Mouse (Mus musculus) thymus, postnatal 25 days (tissue): Measurements from ENCODE around the gene Mad1l1.
A peak's percentile ranks its signal among the peaks of the same experiment; 100 is the strongest.
"Not testable (repeated sequence)": the region's sequence is repeated elsewhere in the genome, so short reads cannot be mapped to it uniquely, and the experiment has no call there.

ENCODE experiments used
- DNase-seq: peaks from one replicate; pipeline ENCODE4 v3.0.0; 2022

Gene Mad1l1

DNA sequence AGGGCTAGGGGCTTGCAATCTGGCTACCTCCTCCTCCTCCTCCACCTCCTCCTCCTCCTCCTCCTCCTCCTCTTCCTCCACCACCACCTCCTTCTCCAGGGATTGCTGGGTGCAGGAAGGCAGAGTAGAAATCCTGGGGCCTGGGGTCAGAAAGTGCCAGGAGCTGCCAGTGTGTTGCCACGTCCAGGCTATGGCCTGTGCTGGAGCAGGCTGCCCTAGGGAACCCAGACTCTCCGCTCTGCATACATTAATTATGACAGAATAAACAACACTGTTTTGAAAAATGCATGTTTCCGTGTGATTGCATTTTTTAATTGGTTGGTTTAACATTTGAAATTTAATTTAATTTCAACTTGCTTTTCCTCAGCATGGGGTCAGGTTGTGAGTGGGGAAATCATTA is 285.7 kb downstream of the Mad1l1 start:
- no peak for DNase-seq

DNA sequence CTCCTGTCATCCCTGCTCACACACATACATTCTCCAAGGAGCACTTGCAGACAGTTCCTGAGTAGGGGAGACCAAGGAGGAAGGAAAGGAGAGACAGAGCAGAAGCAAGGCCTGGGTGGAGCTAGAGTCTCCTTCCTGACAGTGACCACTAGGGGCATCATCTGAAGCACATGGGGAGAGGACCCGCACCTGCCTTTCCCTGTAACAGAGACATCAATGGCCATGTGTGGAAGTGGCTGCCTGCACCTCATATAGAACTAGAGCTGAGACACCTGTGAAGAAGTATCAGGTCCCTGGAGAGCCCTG is 286.4 kb downstream of the Mad1l1 start:
- peak; percentile 20 for DNase-seq

DNA sequence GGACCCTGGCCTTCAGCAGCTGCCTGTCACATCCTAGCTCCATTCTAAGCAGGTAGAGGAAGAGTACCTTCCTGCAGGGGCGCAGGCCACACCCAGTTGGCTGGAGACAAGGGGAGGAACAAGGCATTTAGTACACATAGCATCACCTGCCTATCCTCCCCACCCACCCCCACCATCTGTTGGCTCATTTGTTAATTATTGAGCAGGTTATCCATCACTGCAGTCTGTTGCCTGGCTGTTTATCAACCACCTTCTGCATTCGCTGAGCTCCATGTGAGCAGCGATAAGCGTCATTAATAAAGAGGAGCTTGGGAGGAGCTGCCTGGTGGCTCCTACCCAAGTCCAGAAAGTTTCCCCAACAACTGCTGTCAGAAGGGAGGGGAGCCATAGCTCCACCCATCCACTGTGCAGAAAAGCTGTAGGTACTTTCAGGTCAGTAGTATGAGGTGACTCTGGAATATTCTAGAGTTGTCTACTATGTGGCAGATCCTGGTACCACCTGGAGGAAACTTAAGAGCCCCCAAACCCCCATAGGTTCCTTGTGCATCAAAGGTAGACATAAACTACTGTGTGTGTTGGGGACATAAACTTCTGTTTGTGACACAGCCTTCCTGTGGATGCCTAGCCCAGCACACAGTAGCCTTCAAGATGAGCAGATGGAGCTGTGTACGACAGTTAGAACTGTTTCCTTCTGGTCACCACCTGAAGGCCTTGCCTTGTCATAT is 286.9 kb downstream of the Mad1l1 start:
- DNase-seq, result no peak

DNA sequence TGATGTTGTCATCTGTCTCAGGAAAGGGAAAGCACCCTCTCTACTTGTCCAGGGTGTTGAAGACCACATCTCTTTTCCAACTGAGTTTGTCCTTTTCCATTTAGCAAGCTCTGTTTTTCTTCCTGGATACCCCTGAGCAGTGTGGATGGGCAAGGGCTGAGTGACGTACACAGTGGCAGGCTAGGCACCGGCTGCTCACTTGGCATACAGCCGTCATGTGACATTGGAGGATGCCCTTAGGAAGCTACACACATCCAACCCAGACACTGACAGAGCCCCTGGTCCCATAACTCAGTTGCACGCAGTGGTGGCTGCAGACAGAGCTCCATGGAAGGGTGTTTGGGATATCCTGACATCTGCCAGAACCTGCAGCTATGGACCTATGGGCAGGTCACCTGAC is 295.0 kb downstream of the Mad1l1 start:
- DNase-seq, result no peak

DNA sequence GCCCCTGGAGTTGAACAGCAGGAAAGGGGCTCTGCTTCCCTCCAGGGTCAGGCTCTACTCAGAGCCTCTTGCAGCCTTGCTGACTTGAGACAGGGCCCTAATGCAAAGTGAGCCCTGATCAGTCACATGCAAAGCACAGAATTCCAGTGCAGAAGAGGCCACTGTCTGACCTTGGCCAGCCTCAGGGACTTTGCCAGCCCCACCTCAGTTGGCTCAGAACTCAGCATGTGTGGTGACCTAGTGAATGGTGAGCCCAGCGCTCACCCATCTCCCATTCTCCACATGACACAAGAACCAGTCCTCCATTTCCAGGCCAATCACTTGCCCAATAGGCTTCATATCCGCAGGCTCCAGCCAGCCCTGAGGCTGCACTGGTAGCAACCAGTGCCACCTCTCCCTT is 296.1 kb downstream of the Mad1l1 start:
- no peak for DNase-seq

DNA sequence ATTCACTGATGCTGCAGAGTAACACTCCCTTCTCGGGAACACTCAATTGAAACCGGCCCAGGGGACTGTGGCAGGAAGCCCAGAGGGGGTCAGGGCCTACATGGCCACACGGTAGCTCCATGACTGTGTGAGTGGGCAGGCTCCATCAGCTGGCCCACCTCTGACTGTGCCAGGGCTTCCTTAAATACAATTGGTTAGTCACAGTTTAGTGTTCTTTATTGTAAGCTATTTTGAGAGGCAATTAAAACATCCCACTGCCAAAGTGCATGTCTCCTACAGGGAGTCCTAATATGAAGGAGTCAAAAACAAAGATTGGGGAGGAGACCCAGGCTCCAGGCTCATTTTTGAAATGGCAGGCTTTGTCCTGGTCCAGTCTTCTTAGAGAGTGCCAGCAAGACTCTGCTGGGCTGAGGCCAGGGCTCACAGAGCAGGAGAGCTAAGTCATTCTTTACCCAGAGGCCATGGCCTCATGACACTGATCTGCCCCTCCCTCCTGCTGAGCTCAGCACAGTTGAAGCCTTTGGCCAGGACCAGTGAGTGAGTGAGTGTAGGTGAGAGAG is 297.3 kb downstream of the Mad1l1 start:
- DNase-seq, result no peak

DNA sequence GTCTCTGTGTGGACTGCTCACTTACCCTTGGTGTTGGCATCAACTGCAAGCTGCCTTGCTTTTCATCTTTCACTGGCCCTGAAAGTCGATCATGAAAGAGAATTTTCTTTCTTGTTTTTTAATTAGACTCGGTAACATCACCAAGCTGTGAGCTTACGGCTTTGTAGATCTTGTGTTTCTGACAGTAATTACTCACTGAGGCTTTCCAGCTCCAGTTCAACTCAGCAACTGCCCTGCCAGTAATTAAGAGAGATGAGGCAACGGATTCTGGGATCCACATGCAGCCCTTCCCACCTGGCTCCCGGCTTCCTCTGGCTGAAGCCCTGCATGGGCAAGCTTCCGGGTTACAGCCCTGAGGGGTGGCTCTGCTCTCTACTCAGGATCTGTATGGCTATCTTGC is 298.5 kb downstream of the Mad1l1 start:
- no peak for DNase-seq

DNA sequence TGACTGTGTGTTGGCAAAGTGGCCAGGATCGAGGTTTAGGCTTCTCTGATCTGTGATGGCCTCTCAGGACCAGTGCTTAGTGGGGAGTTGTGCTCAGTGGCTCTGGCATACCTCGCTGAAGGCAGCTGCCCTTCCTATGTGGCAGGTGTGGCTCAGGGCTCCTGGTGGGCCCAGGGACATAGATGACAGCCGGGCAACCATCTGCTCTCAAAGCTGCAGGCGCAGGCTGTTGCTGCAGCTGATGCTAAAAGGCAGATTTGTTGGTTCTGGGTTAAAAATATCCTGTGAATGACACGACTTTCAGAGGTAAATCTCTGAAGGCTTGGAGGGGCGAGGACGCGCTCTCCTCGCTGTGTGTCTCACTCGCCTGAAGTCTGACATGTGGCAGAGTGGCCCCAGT is 299.6 kb downstream of the Mad1l1 start:
- no peak for DNase-seq

DNA sequence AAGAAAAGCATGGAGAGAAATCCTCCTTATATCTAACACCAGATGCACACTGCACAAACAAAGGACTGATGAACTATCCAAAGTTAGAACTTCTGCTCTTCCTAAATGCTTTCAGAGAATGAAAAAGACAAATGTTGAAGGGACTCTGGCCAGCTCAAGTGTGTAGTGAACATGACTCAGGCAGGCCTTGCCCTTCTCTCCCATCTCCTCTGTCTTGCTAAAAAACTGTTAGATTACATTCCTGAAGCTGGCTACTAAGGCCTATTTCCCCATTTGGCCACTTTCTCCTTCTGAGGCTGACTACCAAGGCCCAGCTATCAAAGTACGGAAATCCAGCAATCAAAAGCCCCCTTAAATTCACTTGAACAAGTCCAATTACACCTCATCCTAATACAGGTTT is 301.7 kb downstream of the Mad1l1 start:
- no peak for DNase-seq

DNA sequence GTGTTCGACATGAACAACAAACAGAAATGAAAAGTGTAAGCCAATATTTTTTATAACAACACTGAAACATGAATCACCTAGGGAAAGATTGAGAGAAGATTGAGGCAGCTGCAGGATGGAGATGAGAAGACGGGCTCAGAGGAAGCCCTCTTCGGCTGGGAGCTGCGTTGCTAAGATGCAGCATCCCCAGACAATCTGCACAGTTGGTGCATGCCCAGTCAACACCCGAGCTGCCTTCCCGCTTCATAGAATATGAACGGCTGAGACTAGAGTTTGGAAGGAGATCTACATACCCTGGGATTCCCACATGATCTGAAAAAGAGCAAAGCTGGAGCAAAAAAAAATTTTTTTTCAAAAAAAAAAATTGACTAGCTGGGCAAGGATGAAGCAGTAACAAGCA is 302.6 kb downstream of the Mad1l1 start:
- DNase-seq, result no peak

DNA sequence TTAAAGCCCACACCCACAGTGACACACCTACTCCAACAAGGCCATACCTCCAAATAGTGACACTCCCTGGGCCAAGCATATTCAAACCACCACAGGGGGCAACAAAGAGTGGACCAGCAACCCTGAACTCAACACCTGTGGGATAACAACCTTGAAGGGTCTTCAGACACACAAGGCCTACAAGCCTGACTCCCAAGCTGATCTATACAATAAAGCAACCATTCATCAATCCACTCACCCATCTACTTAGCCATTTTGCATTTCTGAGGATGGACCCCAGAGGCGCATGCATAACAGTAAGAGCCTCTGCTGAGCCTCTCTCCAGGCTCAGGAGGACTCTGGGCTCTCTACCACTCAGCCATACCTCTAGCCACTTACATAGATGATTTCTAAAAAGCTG is 304.5 kb downstream of the Mad1l1 start:
- no peak for DNase-seq

DNA sequence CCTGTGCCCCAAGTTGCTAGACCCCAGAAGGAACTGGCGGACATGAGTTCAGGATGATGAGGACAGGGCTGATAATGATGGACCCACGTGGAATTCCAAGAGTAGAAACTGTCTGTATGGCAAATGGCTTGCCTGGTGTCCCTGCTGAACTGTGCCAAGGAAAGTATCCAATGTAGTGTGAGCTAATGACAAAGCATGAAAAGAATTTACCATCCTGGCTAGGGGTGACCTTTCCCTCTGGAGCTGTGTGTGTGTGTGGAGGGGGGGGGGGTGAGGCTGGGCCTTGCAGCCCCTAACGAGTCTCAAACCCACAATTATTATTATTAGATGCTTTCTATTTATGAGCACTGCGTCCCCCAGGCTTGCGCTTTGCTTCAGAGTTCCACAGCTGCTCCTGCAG is 307.7 kb downstream of the Mad1l1 start:
- no peak for DNase-seq

DNA sequence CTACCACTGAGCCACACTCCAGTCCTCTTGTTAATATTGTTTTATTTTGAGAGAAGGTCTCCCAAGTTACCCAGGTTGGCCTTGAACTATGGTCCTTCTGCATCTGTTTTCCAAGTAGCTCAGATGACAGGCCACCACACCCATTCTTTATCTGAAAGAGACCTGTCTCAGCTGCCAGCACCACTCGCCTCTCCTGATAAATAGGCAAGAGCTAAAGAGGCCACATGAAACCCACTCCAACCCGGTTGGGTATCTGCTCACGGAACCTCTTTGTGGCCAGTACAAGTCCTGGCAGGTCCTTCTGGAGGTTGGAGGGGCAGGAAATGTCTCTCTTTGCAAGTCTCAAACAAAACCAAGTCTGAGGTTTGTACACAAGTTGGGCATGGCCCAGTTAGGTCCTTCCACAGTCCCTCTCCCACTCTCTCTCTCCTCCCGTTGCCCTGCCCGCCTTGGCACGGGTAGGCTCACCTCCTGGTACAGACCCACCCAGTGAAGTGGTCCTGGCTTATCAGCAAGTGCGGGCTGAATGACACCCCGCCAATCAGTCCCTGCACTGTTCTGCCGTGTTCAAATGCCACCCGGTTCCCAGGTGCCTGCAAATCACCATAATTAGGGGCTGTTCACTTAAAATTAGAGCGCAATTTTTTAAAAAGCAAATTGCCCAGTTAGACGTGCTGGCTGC is 308.9 kb downstream of the Mad1l1 start:
- DNase-seq, result no peak

DNA sequence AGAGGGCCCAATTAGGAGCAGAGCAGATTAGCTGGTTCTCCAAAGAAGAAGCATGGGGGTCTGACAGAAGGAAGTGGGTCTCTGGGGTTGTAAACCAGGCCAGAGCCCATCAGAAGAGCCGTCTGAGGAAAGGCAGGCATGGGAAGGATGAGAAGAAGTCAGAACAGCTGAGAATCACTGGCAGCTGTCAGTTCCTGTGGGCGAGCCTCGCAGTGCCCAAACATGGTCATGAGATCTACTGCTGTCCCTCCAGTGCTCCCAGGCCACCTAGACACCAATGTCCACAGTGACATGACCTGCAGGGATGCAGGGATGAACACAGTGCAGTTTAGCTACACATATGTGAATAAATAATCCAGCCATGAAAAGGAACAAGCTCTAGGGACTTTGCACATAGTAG is 310.9 kb downstream of the Mad1l1 start:
- DNase-seq, result no peak

DNA sequence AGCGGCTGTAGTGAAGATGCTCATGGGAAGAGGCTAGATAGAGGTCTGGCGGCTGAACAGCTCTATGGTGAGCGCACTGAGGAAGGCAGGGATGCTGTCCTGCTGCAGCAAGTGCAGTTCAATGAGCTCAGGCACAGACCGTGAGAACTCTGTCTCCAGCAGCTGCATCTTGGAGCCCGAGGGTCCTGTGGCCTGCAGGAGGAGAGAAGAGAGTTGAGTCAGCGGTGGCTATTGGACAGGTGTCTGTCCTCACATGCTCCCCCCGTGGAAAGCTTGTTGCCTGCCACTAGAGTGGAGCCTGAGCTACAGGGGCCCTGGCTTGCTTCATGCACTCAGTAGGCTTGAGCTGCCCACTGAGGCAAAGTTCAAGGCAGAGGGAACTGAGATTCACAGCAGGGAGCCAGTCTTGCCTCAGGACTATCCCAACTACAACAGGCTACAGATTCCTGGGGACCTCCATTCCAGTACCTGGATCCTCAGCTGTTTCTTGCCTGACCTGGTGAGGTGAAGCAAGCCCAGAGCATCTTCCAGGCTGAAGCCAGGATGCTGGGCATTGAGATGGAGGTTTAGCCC is 312.2 kb downstream of the Mad1l1 start:
- no peak for DNase-seq

DNA sequence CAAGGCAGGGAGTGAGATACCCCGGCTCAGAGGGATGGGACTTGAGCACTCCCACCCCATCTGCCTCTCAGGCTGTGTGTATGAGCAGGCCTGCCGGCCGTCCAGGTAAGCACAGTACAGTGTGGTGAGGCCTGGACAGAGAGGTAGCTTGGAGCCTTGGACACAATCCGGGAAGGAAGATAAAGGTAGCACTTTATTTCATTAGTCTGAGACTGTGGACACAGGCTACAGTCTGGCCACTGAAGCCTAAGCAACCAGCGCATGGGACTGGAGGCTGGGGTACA is 312.9 kb downstream of the Mad1l1 start:
- no peak for DNase-seq

DNA sequence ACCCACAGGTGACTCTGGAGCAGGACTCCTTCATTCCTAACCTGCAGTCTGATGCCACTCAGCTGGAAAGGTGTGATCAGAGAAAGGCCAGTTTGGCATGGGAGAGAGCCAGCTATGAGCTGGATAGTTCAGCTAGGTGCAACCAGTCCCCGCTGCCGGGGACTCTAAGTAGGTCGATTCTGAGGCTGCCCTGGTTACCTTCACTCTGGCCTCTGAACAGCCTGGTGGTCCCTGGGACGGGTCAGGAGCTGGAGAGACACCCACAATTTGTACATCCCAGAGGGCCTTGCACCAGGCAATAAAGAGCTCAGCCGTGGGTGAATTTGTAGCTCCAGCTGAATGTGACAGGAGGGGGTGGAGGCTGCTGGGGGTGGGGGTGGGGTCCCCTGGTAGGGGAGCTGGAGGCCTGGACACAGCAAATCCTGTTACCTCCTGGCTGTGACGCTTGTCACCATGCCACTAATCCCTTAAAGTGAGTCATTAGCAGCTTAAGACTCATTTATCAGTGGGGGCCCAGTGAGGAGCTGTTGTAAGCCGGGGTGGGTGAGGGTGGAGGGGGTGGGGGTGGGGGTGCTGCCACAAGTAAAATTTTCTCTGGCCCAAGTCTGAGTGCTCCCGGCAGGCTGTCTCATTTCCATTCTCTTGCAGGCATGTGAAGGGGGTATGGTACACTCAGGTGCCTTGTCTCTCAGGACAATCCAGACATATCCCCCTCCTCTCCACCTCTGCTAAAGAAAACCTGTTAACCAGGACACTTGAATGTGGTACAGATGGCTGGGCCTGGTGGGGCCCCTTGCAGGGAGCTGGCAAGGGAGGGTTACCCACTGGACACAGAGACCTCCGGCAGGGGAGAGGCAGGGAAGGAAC is 313.5 kb downstream of the Mad1l1 start:
- DNase-seq, result no peak

DNA sequence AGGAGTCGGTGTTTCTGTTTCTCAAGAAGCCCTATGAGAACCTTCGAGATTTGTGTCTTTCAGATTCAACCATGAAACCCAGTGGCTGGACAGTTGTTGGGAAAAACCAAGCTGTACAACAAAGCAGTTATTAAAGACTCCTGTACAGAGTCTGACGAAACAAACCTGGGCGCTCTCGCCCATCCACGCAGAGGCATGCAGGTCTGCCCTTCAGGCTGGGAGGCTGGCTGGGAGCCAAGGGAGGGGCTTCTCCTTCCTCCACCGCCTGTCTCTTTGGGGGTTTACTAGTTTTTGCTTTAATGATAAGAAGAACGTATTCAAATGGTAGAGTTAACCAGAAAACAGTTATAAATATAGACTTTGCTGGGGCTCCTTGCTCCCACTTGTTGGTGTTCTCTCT is 314.5 kb downstream of the Mad1l1 start:
- DNase-seq, result no peak

DNA sequence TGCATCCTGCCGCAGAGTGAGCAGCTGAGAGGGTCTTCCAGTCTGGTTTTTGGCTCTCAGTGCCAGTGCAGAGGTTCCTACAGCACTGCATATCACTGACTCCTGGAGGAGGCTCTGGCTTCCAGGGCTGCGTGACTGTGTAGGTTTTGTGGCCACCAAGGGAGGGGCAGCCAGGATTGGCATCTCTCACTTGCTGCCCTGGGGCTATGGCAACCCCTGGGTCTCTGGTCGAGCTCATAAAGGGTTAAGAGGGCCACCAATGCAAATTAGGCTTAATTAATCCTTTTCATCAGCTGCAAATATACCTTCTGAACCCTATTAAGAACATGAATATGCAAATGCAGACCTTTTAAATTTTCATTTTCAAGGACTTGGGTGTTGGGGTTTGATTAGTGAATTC is 318.8 kb downstream of the Mad1l1 start:
- no peak for DNase-seq

DNA sequence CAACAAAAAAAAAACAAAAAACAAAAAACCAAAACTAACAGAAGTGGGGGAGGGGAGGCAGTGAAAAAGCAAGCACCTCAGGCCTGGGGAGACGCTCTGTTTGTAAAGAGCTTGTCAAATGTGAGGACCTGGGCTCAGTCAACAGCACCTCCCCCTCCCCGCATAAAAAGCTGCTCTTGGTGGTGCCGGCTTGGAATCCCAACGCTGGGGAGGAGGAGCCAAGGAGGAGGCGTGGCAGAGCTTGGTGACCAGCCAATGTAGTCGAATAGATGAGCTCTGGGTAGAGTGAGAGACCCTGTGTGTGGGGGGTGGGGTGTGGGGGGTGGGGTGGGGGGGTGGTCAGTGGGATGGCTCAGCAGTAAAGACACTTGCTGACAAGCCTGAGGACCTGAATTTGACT is 322.4 kb downstream of the Mad1l1 start:
- no peak for DNase-seq

DNA sequence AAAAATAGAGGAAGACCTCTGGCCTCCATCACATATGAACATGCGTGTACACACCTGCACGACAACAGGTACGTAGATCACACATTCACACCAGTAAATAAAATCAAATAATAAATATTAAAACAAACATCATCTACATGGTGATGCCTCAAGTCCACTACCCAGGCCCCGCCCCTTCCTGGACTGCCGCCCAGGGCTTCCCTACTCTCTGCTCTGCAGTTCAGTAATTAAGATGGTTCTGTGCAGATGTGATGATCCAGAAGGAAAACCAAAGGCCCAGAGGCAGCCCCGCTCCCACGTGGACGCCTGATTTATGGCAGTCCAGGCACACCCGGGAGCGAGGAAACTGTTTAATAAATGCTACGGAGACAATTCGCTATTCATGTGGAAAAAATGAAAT is 323.0 kb downstream of the Mad1l1 start:
- DNase-seq, result not testable (repeated sequence)

DNA sequence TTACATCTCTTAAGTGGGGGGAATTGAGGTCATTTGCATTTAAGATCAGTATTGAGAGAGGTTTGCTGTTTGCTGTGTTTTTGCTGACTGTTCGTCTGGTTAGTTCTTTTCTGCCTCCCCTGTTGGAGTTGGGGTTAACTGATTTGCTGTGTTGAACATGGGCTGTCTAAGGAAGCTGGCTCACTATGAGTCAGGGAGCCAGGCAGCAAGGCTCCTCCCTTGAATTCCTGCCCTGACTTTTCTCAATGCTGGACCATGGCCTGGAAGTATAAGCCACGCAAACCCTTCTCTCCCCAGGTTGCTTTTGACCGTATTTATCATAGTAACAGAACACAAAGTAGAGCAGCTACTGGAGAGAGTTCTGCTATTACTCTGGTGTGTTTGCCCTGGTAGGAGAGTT is 329.8 kb downstream of the Mad1l1 start:
- DNase-seq, result no peak

DNA sequence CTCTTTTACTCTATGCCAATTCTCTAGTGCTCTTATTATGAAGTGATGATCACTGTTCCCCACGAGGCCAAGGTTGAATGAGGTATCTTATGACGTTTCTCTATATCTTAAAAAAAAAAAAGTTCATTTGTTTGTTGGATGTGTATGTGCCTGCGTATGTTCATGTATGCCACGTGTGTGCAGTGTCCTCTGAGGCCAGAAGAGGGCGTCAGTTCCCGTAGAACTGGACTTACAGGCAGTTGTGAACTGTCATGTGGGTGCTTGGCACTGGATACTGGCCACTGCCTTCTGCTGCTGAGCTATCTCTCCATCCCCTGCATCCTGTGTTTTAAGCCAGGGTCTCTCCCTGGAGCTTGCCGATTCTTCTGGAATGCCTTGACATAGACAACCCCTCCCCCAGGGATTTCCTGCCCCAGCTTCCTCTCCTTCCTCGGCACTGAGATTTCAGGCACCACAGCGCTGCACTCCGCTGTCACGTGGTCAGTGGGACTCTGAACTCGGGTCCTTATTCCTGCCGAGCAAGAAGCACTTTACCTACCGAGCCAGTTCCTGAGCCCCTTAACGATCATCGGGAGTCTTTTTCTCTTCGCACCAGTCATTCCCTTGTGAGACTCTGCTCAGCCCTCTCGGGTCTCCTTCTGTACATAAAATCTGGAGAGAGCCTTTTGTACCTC is 336.1 kb downstream of the Mad1l1 start:
- no peak for DNase-seq
